Mouse (Mus musculus) subcutaneous adipose tissue, adult 2 months (tissue): ENCODE measurements around the gene Oog2. TPM values are rescaled to one million over a fixed set of nuclear protein-coding genes. Genes with fewer than 3 reads are reported as not detected.

Experiments used
- polyA plus RNA-seq: library from polyadenylated mRNA; depleted of rRNA; stranded (reverse); fragments of >200 nt; gene quantifications from 2 replicates; pipeline ENCODE4 v1.2.3, GENCODE M21; 2012; ENCODE audit warnings: low replicate concordance; rRNA removed

Oog2 gene
- polyA plus RNA-seq: not detected in 2 replicates

DNA sequence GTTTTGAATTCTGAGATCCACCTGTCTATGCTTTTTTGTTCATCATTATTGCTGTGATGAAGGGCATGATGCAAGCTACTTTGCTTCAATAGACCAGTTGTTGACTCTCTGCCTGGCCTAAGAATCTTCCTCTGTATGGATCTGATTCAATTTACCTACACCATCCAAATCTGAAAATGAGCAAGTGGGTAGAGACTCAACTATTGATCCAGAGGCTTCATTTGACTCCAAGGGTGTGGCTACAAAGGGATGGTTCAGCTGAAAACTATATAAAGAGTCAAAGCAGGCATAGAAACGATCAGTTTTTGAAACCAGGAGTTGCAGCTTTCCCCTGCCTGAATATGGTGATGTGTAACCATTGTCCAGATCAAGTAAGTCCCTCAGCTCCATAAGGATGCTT is at the start of gene Oog2:
Gene Oog2, plus strand, starts transcription at position 301 of the 400 bp plus-strand sequence.

DNA sequence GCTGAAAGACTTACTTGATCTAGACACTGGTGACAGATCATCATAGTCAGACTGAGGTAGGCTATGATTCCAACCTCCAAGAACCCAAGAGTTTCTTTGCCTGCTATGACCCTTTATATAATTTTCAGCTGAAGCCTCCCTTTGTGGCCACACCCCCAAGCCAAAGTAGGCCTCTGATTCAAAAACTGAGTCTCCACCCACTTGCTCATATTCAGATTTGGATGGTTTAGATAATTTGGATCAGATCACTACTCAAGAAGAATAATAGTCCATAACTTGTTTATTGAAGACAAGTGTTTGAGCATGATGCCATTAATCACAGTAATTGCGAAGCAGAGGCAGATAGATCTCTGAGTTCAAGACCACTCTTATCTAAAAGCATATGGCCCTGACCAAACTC is 28.0 kb upstream of the Oog2 start, which contains the start of gene Oog3:
Gene Oog3, minus strand, starts transcription at position 101 of the 400 bp plus-strand sequence.

DNA sequence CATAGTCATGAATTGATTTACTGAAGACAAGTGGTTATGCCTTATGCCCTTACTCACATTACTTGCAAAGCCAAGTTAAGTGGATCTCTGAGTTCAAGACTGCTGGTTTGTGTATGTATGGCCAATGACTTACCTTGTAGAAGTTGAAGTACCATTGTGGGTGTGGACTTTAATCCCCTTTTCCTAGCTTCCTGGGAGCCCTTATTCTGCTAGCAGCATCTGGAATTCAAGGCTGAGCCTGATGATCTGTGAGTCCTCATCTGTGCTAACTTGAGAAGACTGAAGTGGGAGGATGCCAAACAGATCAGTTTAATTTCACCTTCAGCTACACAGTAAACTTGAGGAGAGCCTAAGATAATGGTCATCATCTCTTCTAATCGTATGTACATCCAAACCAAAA is 22.7 kb downstream of the Oog2 start, which contains the start of gene C87977:
Gene C87977, minus strand, starts transcription at position 101 of the 400 bp plus-strand sequence.

Other genes starting within 250 kb of the Oog2 start
- not detected in 2 replicates for gene Pramef25, start 239.7 kb upstream of the Oog2 start, polyA plus RNA-seq
- gene Gm13101, start 223.8 kb upstream of the Oog2 start, polyA plus RNA-seq: not detected in 2 replicates
- gene Pramef17, start 196.3 kb upstream of the Oog2 start, polyA plus RNA-seq: not detected in 2 replicates
- not detected in 2 replicates for gene Pramel4, start 131.6 kb upstream of the Oog2 start, polyA plus RNA-seq
- not detected in 2 replicates for gene Gm13102, start 84.2 kb upstream of the Oog2 start, polyA plus RNA-seq
- not detected in 2 replicates for gene Oog3, start 28.1 kb upstream of the Oog2 start, polyA plus RNA-seq
- not detected in 2 replicates for gene C87977, start 22.6 kb downstream of the Oog2 start, polyA plus RNA-seq
- gene Pramel5, start 89.8 kb downstream of the Oog2 start, polyA plus RNA-seq: not detected in 2 replicates
- gene Gm13128, start 139.5 kb downstream of the Oog2 start, polyA plus RNA-seq: not detected in 2 replicates
- not detected in 2 replicates for gene Gm13119, start 167.2 kb downstream of the Oog2 start, polyA plus RNA-seq
- not detected in 2 replicates for gene Pramef20, start 187.2 kb downstream of the Oog2 start, polyA plus RNA-seq
- gene Pramef12, start 217.7 kb downstream of the Oog2 start, polyA plus RNA-seq: 0.09 and 0.23 TPM in 2 replicates
- not detected in 2 replicates for gene 1700012P22Rik, start 248.1 kb downstream of the Oog2 start, polyA plus RNA-seq